Mouse (Mus musculus) thymus, postnatal 10 days (tissue): ENCODE results near the gene Rheb.
A peak's percentile ranks its signal among the peaks of the same experiment; 100 is the strongest.
"Not testable (repeated sequence)": the region's sequence is repeated elsewhere in the genome, so short reads cannot be mapped to it uniquely, and the experiment has no call there.

Experiments
- DNase-seq, 2 experiments: peaks; one replicate each; pipeline ENCODE4 v3.0.0; 2021; ENCODE audit warnings: low spot score in 2 of 2

Gene Rheb

DNA sequence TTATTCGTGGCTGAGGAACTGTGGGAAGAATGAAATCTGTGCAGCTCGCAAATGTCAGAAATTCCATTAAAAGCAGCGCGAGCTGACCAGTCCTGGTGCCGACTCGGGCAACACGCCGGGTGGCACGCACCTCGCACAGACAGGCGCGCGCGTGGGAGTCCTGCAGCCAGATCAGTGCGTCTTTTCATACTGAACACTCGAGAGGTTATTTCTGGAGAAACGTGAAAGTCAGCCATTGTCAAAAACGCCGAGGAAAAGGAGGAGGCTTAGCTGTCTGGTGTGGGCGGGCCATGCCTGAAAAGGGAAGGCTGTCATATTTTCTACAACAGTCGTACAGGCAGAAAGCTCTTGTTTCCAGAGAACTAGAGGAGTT is 665 bp upstream of the Rheb start:
- peak; percentile 33 to 52 for DNase-seq

DNA sequence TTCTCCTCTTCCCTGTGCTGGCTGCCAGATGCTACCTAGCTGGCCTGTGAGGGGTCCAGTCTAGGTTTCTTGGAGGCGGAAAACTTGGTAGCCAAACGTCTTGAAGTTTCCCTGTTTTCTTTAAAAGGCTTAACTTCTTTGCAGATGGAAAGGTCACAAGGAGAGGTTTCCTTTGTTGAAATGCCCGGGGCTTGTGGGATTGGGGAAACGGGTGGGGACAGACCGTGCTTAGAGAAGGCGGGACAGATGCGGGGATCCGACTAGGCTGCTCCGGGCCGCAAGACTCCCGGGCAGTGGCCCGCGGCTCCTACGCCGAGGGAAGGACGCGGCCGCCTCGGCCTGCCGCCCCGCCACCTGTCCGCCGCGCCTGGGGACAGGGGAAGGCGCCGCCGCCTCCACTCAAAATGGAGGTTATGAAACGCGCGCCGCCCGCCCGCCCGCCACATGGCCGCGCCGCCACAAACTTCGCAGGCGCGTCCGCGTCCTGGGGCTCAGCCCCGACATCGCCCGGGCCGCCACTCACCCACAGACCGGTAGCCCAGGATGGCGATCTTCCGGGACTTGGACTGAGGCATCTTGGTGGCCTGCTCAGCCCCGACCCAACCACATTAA is 656 bp downstream of the Rheb start:
- peak in 1 of 2 experiments; percentile 36 for DNase-seq

DNA sequence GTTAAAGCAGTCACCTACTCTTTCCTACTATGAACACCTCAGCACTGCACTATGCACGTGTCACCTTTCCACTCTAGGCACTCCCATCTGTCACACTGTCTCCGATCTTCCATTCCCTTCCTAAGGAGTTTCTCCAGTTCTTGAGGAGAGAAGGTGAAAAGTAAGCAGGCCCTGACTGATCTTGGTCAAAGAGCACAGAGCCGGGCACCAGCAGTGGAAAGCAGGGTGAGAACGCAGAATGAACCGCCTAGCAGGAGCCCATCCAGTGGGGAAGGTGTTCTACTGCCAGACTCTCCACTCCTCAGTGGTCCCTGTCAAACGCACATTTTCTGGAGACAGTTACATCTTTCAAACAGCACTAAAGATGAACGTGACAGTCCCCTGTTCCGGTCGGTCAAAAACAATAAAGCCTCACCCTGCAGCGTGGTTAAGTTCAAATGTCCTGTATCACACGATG is 1.4 kb downstream of the Rheb start:
- no peak for DNase-seq

DNA sequence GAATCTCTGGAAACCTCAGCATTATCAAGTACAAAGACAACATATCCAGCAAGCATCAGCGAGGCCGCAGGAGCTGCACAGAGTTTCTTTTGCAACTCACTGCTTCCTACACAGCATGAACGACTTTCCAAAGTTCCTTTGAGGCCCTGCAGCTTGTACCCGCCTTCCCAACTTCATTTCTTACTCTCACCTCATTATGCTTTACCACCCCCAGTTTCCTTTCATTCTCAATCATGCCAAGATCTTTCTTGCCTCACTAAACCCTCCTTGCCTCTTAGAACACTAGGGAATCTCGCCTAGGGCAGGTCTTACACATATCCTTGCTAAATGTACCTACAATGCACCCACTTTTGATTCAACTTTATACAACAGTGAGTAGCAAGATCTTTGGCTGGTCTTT is 7.9 kb downstream of the Rheb start:
- no peak for DNase-seq

DNA sequence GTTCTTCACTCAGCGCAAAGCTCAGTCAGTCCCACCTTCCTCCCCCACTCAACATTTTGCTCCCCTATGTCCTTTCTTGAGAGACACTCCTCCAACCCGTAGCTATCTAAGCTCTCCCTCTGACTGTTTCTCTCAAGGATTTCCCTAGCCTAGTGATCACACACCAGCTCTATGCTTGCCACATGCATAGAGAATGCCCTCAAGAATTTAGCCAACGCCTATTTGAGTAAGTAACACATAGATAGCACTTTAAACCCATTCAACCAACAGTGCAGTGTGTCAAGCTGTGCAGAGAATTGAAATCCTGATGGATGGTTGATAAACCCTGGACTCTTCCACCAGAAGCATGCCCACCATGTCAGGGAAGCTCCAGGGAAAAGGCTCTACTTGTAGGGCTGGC is 10.5 kb downstream of the Rheb start:
- no peak for DNase-seq

DNA sequence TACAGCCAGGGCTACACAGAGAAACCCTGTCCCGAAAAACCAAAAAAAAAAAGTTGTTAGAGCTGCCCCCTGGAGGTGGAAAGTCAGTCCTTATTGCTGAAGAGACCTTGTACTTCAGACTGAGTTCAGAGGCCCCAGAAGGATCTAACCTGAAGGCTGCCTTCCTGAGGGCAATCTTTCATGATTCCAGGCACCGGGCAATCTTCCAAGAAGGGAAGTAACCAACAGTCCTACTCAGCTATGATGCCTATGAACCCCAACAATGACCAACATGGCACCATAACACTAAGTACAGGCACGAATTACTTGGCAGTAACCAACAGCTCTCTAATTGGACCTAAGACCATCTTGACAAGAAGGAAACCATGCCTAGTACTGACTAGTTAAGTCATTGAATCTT is 14.0 kb downstream of the Rheb start:
- no peak for DNase-seq

DNA sequence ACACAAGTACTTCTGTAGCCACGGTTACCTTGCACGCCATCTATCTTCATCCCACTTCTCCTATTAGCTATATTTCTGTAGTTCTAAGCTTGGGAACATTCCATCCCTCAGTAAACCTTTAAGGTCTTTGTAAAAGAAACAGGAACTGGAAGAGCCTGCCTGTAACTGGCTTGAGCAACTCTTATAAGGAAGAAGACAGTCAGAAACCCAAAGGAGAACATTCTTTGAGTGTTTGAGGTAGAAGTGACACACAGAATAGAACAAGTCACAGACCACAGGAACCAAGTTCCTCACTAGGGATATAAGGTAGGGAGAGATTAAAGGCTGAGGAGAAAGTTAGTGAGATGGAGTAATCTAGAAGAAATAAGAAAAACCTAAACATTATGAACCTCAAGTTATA is 15.3 kb downstream of the Rheb start:
- DNase-seq: no peak

DNA sequence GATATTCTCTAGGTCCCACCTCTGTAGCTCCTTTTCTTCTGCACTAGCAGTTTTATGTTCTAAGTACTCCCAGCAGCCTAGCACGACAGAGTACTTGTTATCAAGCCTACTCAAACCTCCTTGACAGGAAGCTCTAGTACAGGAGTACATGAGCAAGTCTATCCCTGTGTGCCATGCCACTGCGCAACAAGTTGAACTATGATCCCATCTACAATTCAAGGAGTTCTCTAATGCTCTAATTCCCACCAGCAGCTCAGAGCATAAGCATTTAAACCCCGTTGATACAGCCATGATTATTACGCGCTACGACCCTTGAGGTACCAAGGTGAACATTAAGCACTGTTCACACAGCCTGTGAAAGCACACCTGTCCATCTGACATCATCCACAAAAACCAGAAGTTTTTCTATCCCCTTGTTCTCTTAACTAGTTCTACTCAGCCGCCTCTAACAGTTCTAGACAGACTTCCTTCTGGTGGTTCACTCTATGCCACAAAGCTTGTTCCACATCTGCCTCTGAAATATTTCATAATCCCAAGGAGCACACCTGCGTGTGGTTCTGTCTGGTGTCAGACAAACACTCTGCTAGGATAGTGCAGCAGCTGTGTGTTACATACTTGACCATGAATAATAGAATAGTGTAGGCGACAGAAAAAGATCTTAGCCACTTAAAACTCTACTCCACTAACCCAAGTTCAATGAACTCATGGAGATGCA is 16.2 kb downstream of the Rheb start:
- no peak for DNase-seq

DNA sequence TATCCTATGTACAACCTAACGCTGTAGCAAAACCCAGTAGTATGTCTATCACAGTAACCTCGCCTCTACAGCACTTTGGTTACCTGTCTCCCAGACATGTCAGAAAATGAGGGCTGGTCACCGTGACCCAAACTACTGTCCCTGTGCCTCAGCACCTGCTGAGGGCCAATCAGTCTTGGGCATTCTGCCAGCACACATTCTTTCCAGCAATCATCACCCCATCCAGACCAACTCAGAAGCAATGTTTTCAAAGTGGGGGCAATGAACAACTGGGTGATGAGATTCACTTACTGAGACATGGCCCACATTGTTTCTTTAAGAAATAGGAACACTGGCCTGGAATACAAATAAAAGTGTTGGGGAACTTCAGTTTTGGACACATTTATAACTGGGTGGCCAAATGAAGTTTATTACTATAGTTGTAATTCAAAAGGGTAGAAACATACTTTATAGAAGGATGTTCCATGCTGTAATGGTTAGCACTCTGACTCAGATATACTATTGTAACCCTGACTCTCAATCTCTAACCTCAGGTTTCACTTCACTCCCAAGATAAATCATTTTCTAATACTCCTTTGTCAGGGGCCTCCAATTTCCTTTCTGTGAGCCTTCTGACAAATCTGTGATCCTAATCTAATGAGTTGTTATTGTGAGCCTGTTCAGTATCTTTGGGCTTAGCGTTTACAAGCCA is 16.9 kb downstream of the Rheb start:
- DNase-seq: no peak

DNA sequence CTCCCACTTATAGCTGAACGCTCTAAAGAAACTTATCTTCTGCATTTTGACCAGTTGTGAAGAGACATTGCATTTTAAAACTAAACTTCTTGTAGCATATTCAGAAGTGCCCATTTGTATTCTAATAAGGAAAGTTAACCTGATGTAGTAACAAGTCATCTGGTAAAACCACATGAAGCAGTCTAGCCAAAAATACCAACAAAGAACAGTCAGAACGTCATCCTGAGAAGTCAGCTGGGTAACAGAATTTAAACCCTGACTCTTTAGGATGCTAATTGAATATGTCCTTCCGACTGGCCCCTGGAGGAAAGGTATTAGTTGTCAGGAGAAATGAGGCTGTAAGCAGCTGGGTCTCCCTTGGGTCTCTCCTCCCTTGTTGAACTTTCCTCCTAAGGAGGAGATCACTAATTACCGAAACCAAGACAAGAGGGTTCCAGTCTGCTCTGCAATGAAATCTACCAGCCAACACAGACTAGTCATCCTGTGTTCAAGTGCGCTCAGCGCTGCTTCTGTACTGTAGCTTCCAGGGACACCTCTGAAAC is 18.5 kb downstream of the Rheb start:
- DNase-seq: no peak

DNA sequence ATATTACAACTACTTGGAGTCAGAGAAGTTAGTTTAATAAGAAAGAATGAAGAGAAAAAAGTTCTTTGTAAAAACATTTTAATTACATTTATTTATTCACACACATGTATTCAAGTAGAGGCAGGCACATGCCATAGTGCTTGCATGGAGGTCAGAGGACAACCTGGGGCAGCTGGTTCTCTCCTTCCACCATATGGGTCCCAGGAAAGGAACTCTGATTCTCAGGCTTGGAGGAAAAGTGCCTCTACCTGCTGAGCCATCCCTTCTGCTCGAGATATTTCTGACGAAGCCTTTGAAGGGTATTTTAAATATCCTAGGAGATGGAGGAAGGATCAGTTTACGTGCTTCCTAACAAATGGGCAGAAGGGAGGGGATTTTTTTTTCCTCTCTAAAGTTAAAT is 19.6 kb downstream of the Rheb start:
- DNase-seq: no peak

DNA sequence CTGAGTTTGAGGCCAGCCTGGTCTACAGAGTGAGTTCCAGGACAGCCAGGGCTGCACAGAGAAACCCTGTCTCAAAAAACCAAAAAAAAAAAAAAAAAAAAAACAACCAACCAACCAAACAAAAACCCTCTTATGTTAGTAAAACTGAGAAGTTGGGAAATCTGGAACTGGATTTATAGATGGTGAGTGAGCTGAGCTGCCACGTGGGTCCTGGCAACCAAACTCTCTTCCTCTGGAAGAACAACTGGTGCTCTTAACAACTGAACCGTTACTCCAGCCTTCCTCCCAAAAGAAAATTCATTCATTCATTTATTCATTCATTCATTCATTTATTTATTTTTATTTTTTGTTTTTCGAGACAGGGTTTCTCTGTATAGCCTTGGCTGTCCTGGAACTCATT is 20.2 kb downstream of the Rheb start:
- not testable (repeated sequence) for DNase-seq

DNA sequence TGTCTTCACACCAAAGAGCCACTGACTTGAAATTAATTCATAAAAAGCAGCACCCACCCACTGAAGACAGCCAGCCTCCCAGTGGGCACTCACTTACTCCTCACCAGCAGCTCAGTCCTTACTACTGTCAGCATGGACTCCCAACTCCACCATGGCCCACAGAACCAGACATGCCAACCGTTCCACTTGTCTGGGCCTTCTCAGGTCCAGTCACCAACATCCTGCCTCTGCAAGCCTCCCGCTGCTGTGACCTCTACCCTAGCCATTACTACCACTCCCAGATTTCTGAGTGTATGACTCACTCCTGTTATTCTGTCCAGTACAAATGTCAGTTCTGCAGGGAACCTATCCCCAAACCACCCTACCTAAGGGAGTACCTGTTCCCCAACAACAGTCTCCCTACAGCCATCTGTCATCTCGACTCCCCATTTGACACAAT is 21.0 kb downstream of the Rheb start:
- DNase-seq: no peak

DNA sequence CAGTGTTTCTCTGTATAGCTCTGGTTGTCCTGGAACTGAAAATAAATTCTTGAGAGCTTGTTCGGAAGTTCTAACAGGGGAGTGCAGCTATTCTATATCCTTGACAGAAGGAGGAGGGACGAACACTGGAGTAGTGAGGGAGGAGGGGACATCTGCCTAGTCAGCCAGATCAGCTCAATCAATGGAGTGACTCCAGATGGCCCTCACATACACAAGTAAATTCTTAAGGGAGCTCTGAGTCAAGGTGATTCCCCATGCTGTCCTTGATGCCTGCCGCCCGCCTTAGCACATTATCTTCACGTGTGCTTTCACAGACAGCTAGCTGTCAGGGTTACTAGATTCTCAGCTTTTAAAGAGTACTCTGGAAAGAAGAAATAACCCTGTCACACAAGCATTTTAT is 21.8 kb downstream of the Rheb start:
- no peak for DNase-seq

DNA sequence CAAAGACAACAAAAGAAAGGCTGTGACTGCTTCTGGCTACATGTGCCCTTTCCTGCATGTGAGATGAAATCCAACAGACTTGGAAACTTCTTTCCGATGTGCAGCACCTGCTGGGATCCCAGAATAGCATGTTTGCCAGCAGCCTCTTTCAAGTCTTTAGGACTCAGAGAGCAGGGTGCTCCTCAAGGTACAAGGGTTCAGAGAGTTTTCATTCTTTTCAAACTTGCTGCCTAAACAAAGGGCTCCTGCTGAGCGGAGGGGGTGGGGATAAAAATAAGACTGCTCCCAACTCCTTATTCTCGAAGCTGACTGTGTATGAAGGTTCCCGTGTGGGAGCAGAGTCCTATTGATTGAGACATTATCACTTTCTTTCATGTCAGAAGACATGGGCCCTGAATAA is 25.2 kb downstream of the Rheb start:
- DNase-seq: no peak

DNA sequence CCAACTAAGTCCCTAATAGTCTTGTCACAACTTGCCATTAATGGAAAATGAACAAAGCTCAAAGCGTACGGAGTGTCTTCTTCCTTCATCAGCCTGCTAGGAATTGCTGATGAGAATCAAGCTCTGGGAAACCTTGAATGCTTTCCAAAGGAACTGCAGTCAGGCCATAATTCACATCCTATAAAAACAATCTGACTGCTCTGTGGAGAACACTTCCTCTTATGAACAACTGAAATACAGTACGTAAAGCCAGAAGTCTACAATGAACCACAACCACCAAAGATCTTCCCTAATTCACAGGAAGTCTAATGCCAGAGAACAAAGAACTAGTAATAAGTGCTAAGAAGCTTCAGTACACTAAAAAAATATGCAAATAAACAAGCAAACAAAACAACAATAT is 28.5 kb downstream of the Rheb start:
- DNase-seq: no peak

DNA sequence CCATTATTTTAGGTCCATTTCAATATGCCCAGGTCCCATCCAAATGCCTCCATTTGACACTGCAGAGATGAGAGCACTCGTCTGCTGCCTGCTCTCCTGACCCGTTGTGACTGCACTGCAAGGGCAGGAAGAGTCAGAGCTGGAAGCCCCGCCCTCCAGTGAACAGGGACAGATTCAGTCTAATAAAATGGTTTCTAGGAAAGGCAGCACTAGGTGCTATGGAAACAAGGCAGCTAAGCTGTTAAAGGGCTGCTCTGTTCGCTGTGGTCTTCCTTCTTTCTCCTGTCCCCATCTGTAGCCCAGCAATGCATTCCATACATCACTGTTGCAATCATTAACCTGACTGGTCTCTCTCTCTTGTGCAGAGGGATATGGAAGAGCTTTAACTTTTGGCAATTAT is 29.4 kb downstream of the Rheb start:
- no peak for DNase-seq

DNA sequence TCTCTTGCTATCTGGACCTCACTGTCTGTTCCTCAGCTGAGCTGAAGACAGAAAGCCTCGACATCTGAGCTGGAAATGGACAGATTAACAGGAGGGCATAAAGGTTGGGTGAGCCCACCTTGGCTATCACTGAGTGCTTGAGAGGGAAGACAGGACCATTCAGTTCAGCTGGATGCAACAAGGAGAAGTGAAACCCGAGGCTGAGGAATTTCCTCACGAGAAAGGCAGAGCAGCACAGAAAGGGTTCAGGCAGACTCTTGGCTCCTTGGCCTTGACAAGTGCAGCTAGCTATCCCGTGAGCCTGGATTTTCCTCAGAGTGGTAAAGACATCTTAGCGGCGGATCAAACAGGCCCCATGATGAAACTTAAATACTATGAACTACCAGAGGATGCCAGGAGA is 37.2 kb downstream of the Rheb start:
- DNase-seq: no peak

DNA sequence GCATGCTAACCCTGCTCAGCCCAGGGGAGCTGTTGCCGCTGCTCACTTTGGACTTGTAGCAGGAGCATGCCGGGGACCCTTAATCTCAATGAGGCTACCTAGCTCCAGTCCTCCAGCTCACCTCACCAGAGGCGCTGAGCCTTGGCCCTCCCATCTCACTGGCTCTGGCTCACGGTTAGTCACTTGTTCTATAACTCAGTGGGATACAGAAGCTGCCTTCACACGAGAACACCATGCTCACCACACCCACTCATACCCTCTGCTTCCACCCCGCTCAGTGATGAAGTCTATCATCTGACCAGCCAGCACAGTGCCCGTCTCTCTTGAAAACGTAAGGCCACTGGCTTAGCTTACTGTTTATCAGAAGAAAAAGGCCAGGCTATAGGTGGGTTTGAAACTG is 37.8 kb downstream of the Rheb start:
- DNase-seq: no peak

DNA sequence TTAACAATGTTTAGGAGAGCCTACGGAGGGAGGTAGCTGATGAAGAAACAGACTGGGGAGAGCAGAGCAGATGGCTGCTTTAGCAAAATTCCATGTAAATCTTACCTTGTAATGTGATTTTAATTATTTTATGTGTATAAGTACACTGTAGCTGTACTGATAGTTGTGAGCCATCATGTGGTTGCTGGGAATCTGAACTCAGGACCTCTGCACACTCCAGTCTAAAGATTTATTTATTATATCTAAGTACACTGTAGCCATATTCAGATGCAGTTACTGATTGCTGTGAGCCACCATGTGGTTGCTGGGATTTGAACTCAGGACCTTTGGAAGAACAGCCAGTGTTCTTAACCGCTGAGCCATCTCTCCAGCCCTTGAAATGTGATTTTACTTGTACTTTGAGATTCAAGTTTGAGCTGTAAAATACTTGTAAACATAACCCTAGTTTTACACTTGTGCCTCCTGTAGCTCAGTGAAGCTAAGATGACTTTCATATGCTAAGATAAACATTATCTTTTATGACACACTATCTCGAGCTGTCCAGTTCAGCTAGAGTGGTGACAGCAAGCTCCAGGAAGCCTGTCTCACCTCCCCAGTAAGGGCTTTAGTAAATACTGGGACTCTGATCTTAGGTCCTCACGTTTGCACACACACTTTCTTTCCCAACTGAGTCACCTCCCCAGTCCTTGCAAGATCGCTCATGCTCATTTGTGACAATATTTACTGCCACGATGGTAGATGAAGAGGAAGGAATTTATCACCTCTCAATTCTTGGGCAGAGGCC is 40.4 kb downstream of the Rheb start:
- no peak for DNase-seq

DNA sequence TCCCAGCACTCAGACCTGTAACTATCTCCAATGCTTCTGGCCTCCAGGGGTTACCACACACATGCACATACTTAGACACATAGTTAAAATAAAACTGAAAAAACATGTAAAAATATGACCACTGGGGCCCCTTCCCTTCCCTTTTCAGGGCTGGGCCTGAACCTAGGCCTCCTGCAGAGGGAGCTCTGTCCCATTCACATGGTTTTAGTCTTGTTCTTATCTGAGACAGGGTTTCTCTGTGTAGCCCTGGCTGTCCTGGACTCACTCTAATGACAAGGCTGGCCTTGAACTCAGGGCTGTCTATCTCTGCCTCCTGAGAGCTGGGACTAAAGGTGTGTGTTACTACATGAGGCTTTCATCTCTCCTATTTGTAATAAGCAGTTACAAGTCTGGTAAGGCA is 42.0 kb downstream of the Rheb start:
- peak in 1 of 2 experiments; percentile 17 for DNase-seq

DNA sequence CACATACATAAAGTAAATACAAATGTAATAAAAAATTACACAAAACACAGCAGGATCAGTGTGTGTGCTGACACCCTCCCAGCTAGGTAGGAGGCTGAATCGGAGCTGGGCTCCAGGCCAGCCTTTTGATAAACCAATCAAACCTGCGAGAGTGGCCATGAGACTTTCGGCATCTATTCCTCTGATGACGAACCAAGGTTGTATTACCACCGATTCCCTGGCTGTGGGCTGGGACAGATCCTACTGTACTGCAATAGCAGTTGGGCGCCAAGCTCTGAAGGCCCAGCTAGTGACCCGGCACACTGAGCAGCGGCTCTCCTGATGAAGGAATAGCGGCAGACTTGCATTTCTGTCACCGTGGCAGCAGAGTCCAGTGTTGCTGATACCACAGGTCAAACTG is 43.8 kb downstream of the Rheb start:
- no peak for DNase-seq
